Mouse (Mus musculus) stomach, embryonic 16.5 days (tissue): Measurements from ENCODE around the gene F11r. TPM values are rescaled to one million over a fixed set of nuclear protein-coding genes. Genes with fewer than 3 reads are reported as not detected.

Experiments
- ATAC-seq: fragments of 200-750 bp; cut with Nextera tagmentation; 2 replicates; pipeline ENCODE4 v1.8.0; 2017; ENCODE audit warnings: moderate number of reproducible peaks, moderate TSS enrichment; ENCODE audit not compliant: insufficient read depth, low FRiP score
- H3K27ac ChIP-seq: fragments of 300-500 bp; sonication (generic); 2 replicates; pipeline ENCODE4 v1.5.1; 2014; ENCODE audit warnings: low read length
- H3K27me3 ChIP-seq: fragments of 300-500 bp; sonication (generic); 2 replicates; pipeline ENCODE4 v1.6.1; 2014; ENCODE audit warnings: low read length, control low read depth, mixed read lengths; ENCODE audit not compliant: control insufficient read depth, insufficient read depth
- H3K36me3 ChIP-seq: fragments of 300-500 bp; sonication (generic); 2 replicates; pipeline ENCODE4 v1.6.1; 2014; ENCODE audit warnings: low read length; ENCODE audit not compliant: control insufficient read depth, insufficient read depth
- H3K4me1 ChIP-seq: fragments of 300-500 bp; sonication (generic); 2 replicates; pipeline ENCODE4 v1.6.1; 2014; ENCODE audit warnings: low read length, control low read depth, mixed read lengths; ENCODE audit not compliant: control insufficient read depth, insufficient read depth
- H3K4me2 ChIP-seq: fragments of 300-500 bp; sonication (generic); 2 replicates; pipeline ENCODE4 v1.6.1; 2014; ENCODE audit warnings: low read depth, low read length, mixed read lengths
- H3K4me3 ChIP-seq: fragments of 300-500 bp; sonication (generic); replicated peaks from 2 replicates; pipeline ENCODE4 v1.5.1; 2014; ENCODE audit warnings: mild to moderate bottlenecking, low read length
- H3K9ac ChIP-seq: fragments of 300-500 bp; sonication (generic); 2 replicates; pipeline ENCODE4 v1.6.1; 2014; ENCODE audit warnings: low read length
- H3K9me3 ChIP-seq: fragments of 300-500 bp; sonication (generic); replicated peaks from 2 replicates; pipeline ENCODE4 v1.6.1; 2016; ENCODE audit warnings: low read length, control low read depth; ENCODE audit not compliant: control insufficient read depth
- WGBS: fragments of 180-500 bp; shearing (Covaris S2); extraction: QIAGEN DNeasy Blood & Tissue Kit; methylation state at CpG from one replicate; pipeline ENCODE4 v1.1.7; 2014; 5-methylcytosine and 5-hydroxymethylcytosine counted together
- polyA plus RNA-seq: library from polyadenylated mRNA; unstranded; fragments of >200 nt; fragmentation: Nextera tagmentation; extraction: Ambion mirVana; gene quantifications from 2 replicates; pipeline ENCODE4 v1.2.1, GENCODE M21; 2015

F11r gene
- polyA plus RNA-seq, 1 experiment from 2014 or later: 137 TPM

- Histone ChIP-seq H3K9me3 (no peaks in the 10 kb centered on the region), H3K4me1 (0 out of 2 replicates have a peak, but pooled peaks cover 6% of the 10 kb centered on the region), H3K4me3 (peak overlapping the region; percentile 94), H3K27me3 (no peaks in the 10 kb centered on the region), H3K36me3 (peaks cover 12% of the 10 kb centered on the region; the same call in 1 of the 2 replicates), H3K27ac (peak overlapping the region; percentile 93), H3K9ac (peak overlapping the region; percentile 97), H3K4me2 (peak overlapping the region; percentile 59)
- peak; percentile 77 for ATAC-seq
- WGBS: under 1% methylated on average over 39 of the region's 39 CpGs
Measured at GRCm38 (mm10) chr1:171411492-171411941, 25.8 kb upstream of the F11r start.

- H3K9ac ChIP-seq: peak overlapping the region; percentile 97
- ATAC-seq: peak; percentile 26; the same call in 1 of the 2 replicates
- H3K27me3 ChIP-seq: no peaks in the 10 kb centered on the region
- peaks cover 16% of the 10 kb centered on the region; the same call in 1 of the 2 replicates for H3K36me3 ChIP-seq
- peak overlapping the region; percentile 94 for H3K4me3 ChIP-seq
- H3K9me3 ChIP-seq: no peaks in the 10 kb centered on the region
- peak overlapping the region; percentile 59 for H3K4me2 ChIP-seq
- WGBS: under 1% methylated on average over 20 of the region's 20 CpGs
- 0 out of 2 replicates have a peak, but pooled peaks cover 6% of the 10 kb centered on the region for H3K4me1 ChIP-seq
- peak overlapping the region; percentile 93 for H3K27ac ChIP-seq
Measured at GRCm38 (mm10) chr1:171412001-171412441, 25.3 kb upstream of the F11r start.

- H3K9me3 ChIP-seq: no peaks in the 10 kb centered on the region
- WGBS: 41% methylated on average over 3 of the region's 3 CpGs
- H3K36me3 ChIP-seq: peaks cover 16% of the 10 kb centered on the region; the same call in 1 of the 2 replicates
- no peak for ATAC-seq
- no peaks in the 10 kb centered on the region for H3K27me3 ChIP-seq
- peak overlapping the region; percentile 97 for H3K9ac ChIP-seq
- H3K27ac ChIP-seq: peak overlapping the region; percentile 93
- 0 out of 2 replicates have a peak, but pooled peaks cover 6% of the 10 kb centered on the region for H3K4me1 ChIP-seq
- peak overlapping the region; percentile 59 for H3K4me2 ChIP-seq
- H3K4me3 ChIP-seq: peak overlapping the region; percentile 94
Measured at GRCm38 (mm10) chr1:171412446-171412845, 24.9 kb upstream of the F11r start.

GRCm38 (mm10) chr1:171413608-171414007, 23.7 kb upstream of the F11r start:
- ATAC-seq: no peak
- Histone ChIP-seq H3K9ac (no peak overlapping the region), H3K9me3 (no peaks in the 10 kb centered on the region), H3K4me2 (no peak overlapping the region), H3K36me3 (peaks cover 19% of the 10 kb centered on the region; the same call in 1 of the 2 replicates), H3K27ac (no peak overlapping the region), H3K4me3 (no peak overlapping the region), H3K27me3 (no peaks in the 10 kb centered on the region), H3K4me1 (0 out of 2 replicates have a peak, but pooled peaks cover 6% of the 10 kb centered on the region)
- 78% methylated on average over 8 of the region's 8 CpGs for WGBS

GRCm38 (mm10) chr1:171418660-171419059, 18.7 kb upstream of the F11r start, which contains the start of gene Tstd1:
Gene Tstd1, plus strand, starts transcription at chr1:171418872.
- Histone ChIP-seq H3K27me3 (no peaks in the 10 kb centered on the region), H3K36me3 (peaks cover 21% of the 10 kb centered on the region; the same call in 1 of the 2 replicates), H3K4me2 (no peak within 1 kb of the TSS), H3K9me3 (no peaks in the 10 kb centered on the region), H3K4me3 (no peak within 1 kb of the TSS), H3K9ac (no peak within 1 kb of the TSS; the same call in 1 of the 2 replicates), H3K27ac (peak within 1 kb of the TSS; percentile 46; the same call in 1 of the 2 replicates), H3K4me1 (peaks cover 5% of the 10 kb centered on the region)
- 84% methylated on average over 5 of the region's 5 CpGs for WGBS
- no peak for ATAC-seq

- H3K4me1 ChIP-seq: peaks cover 5% of the 10 kb centered on the region
- peak; percentile 20; the same call in 1 of the 2 replicates for ATAC-seq
- H3K36me3 ChIP-seq: peaks cover 21% of the 10 kb centered on the region; the same call in 1 of the 2 replicates
- no peak overlapping the region for H3K9ac ChIP-seq
- no peak overlapping the region for H3K4me2 ChIP-seq
- no peaks in the 10 kb centered on the region for H3K27me3 ChIP-seq
- no peaks in the 10 kb centered on the region for H3K9me3 ChIP-seq
- 59% methylated on average over 12 of the region's 12 CpGs for WGBS
- H3K4me3 ChIP-seq: no peak overlapping the region
- H3K27ac ChIP-seq: peak overlapping the region; percentile 46; the same call in 1 of the 2 replicates
Measured at GRCm38 (mm10) chr1:171419291-171419882, 17.9 kb upstream of the F11r start.

GRCm38 (mm10) chr1:171419905-171420304, 17.4 kb upstream of the F11r start:
- no peaks in the 10 kb centered on the region for H3K9me3 ChIP-seq
- WGBS: 79% methylated on average over 5 of the region's 5 CpGs
- H3K27me3 ChIP-seq: no peaks in the 10 kb centered on the region
- peaks cover 21% of the 10 kb centered on the region; the same call in 1 of the 2 replicates for H3K36me3 ChIP-seq
- H3K27ac ChIP-seq: peak overlapping the region; percentile 46; the same call in 1 of the 2 replicates
- H3K9ac ChIP-seq: no peak overlapping the region
- no peak for ATAC-seq
- H3K4me2 ChIP-seq: no peak overlapping the region
- H3K4me1 ChIP-seq: peaks cover 5% of the 10 kb centered on the region
- no peak overlapping the region for H3K4me3 ChIP-seq

- Histone ChIP-seq H3K27ac (no peak overlapping the region), H3K4me3 (no peak overlapping the region), H3K9ac (no peak overlapping the region), H3K36me3 (peaks cover 5% of the 10 kb centered on the region; the same call in 1 of the 2 replicates), H3K27me3 (no peaks in the 10 kb centered on the region), H3K9me3 (no peaks in the 10 kb centered on the region), H3K4me1 (peaks cover 10% of the 10 kb centered on the region), H3K4me2 (no peak overlapping the region)
- 71% methylated on average over 8 of the region's 8 CpGs for WGBS
- ATAC-seq: no peak
Measured at GRCm38 (mm10) chr1:171422504-171423095, 14.7 kb upstream of the F11r start.

- Histone ChIP-seq H3K4me1 (peaks cover 5% of the 10 kb centered on the region; the same call in 1 of the 2 replicates), H3K36me3 (no peaks in the 10 kb centered on the region), H3K27ac (no peak overlapping the region), H3K27me3 (no peaks in the 10 kb centered on the region), H3K9ac (no peak overlapping the region), H3K4me2 (no peak overlapping the region), H3K9me3 (peaks cover 6% of the 10 kb centered on the region), H3K4me3 (no peak overlapping the region)
- ATAC-seq: no peak
- 41% methylated on average over 5 of the region's 5 CpGs for WGBS
Measured at GRCm38 (mm10) chr1:171424638-171425037, 12.7 kb upstream of the F11r start.
